Mouse (Mus musculus) inflammation-experienced regulatory T-cells (primary cell): ENCODE results near the gene Ptbp3. TPM values are rescaled to one million over a fixed set of nuclear protein-coding genes. Genes with fewer than 3 reads are reported as not detected.

Experiments
- polyA plus RNA-seq, 2 experiments: library from polyadenylated mRNA; unstranded; fragments of 100-300 nt; shearing (Covaris generic); gene quantifications; one replicate each; pipeline ENCODE4 v1.2.1; 2017

Gene Ptbp3
- 100 to 1,000 TPM; 131 to 136 TPM for polyA plus RNA-seq

GRCm38 (mm10) chr4:59549175-59549976, at the start of gene Ptbp3:
Gene Ptbp3 (minus strand): TSS chr4:59549364.

GRCm38 (mm10) chr4:59581314-59582185, 32.4 kb upstream of the Ptbp3 start, which contains the start of gene Hsdl2:
Gene Hsdl2 (plus strand): TSS chr4:59581563.

DNA sequence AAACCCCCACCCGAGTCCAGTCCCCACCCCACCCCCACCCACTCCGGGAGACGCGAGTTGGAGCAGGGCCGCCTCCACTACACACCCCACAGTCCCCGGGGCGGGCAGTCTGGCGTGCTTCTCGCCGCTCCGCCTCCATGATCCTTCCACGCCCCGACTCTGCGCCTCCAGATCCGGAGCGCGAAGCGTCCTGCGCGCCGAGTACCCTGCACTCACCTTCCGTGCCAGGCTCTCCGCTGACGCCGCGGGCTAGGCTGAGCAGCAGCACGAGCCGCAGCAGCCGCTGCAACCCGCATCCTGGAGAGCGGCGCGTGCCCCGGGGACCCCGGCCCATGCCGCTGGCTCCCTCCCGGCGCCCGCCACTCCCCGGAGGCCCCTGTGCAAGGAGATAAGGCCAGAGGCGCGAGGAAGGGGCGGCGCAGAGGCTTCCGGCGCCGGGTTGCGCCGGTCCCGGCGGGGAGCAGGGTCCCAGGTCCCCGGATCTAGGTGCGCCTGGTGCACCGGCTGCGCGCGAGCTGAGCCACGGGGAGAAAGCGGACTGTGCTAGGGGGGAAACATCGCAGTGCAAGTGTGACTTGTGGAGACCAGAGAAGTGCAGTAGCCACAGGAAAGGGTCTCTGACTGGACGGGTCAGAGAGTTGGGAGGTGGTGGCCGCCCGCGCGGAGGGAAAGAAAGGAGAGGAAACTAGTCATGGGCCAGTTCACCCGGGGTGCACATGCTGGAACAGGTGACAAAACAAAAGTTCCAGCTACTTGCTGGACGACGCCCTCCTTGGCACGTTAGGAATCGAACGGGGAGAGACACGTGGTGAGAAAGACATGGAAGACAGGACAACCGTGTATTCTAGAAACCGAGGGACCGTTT, 110.9 kb downstream of the Ptbp3 start, which contains the start of gene Susd1:
Gene Susd1, minus strand, starts transcription at position 644 of the 865 bp plus-strand sequence.

Other genes with a start within 250 kb of the Ptbp3 start
- gene Susd1, start 110.7 kb downstream of the Ptbp3 start, polyA plus RNA-seq = 1 to 10 TPM; 2.0 to 4.8 TPM
- gene Hsdl2, start 32.2 kb upstream of the Ptbp3 start, polyA plus RNA-seq = 10 to 100 TPM; 30.0 to 36.4 TPM
- 10 to 100 TPM in 1 of 2 experiments, 1 to 10 TPM in 1; 9.0 to 30.2 TPM for gene E130308A19Rik, start 76.8 kb upstream of the Ptbp3 start, polyA plus RNA-seq